Mouse (Mus musculus): ENCODE measurements around the gene Zscan4-ps1. TPM values are rescaled to one million over a fixed set of nuclear protein-coding genes. Genes with fewer than 3 reads are reported as not detected.
"Not testable (repeated sequence)": the region's sequence is repeated elsewhere in the genome, so short reads cannot be mapped to it uniquely, and the experiment has no call there.

Zscan4-ps1 gene
- polyA plus RNA-seq (2012; rRNA removed), result not detected in 2 replicates
- polyA plus RNA-seq (2014; fragmentation: Nextera tagmentation; extraction: Ambion mirVana), result not detected in 2 replicates

GRCm38 (mm10) chr7:11069591-11069990 lies at the start of gene Zscan4-ps1:
Gene Zscan4-ps1 (minus strand): TSS chr7:11069691.
- not testable (repeated sequence) for H3K27me3 ChIP-seq (ENCODE audit: control insufficient read depth, insufficient read depth, low read length); H3K4me1 ChIP-seq (ENCODE audit: control insufficient read depth, insufficient read depth, low read length); H3K4me2 ChIP-seq (replicated peaks; ENCODE audit: low read depth, low read length, severe bottlenecking); H3K9me3 ChIP-seq (ENCODE audit: control insufficient read depth, low read length); H3K4me3 ChIP-seq (replicated peaks; ENCODE audit: low read length); ATAC-seq (ENCODE audit: low FRiP score, low read depth); H3K36me3 ChIP-seq (ENCODE audit: control insufficient read depth, insufficient read depth, low read length); H3K9ac ChIP-seq (ENCODE audit: low read depth, low read length, severe bottlenecking); H3K27ac ChIP-seq (replicated peaks; ENCODE audit: low read depth, low read length); DNase-seq (ENCODE audit: low spot score)
- WGBS, result 94% methylated on average over 2 of the region's 2 CpGs

Other genes starting within 250 kb of the Zscan4-ps1 start
- gene Zscan4b, start 164.6 kb downstream of the Zscan4-ps1 start, polyA plus RNA-seq (2012; rRNA removed), result not detected in 2 replicates
- gene Zscan4b, start 164.6 kb downstream of the Zscan4-ps1 start, polyA plus RNA-seq (2014; fragmentation: Nextera tagmentation; extraction: Ambion mirVana), result not detected in 2 replicates
- gene Zscan4c, start 63.9 kb downstream of the Zscan4-ps1 start, polyA plus RNA-seq (2012; rRNA removed), result not detected in 2 replicates
- not detected in 2 replicates for gene Zscan4c, start 63.9 kb downstream of the Zscan4-ps1 start, polyA plus RNA-seq (2014; fragmentation: Nextera tagmentation; extraction: Ambion mirVana)
- not detected in 2 replicates for gene Zscan4d, start 96.5 kb upstream of the Zscan4-ps1 start, polyA plus RNA-seq (2012; rRNA removed)
- gene Zscan4d, start 96.5 kb upstream of the Zscan4-ps1 start, polyA plus RNA-seq (2014; fragmentation: Nextera tagmentation; extraction: Ambion mirVana), result not detected in 2 replicates
- gene Zscan4e, start 241.0 kb upstream of the Zscan4-ps1 start, polyA plus RNA-seq (2012; rRNA removed), result not detected in 2 replicates
- not detected in 2 replicates for gene Zscan4e, start 241.0 kb upstream of the Zscan4-ps1 start, polyA plus RNA-seq (2014; fragmentation: Nextera tagmentation; extraction: Ambion mirVana)

All from limb, embryonic 14.5 days (tissue).